Mouse (Mus musculus): ENCODE measurements at regions not wholly inside any gene's neighbourhood (a gene's known extent, or its start where the extent isn't known, plus 50 kb on each side); places are given as distances from the start of the nearest gene placed in this dataset.

DNA sequence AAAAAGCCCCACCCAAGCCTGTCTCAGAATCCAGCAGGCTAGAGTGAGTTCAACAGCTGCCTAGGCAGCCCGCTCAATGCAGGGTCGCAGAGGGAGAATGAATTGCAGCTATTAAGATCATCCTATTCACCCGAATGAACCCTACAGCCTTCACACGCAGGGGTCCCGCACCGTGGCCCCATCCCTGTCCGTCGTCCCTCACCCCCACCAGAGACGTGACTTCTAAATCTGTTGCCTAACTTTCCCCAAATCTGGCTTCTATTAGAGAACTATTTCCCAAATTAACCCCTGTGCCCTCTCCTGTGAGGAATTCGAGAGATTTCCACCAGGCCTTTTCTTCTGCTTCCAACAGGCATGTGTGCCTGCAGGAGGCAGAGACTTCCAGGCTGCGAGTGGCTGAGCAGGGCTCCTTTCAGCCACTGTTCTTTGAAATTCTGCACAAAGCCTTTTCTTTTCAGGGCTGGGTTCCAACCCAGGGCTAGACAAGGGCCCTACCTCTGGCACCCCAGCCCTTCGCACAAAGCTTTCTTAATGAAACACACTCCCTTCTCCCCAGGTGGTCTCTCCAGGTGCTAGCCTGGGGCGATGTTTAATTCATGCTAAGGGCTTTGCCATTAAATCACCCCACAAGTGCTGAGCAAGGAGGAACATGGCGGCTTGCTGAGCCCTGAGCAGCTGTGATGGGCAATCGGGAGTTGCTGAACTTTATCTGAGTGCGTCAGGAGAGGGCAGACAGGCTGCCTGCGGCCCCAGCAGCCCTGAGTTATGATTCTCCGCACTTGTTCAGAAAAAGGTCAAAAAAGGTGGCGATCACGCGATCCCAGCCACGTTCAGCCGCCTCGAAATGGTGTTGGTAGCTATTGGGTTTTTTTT is 134.7 kb upstream of the Rybp start:
- TF ChIP-seq CTCF (IDR thresholded peaks at IDR 0.05; ENCODE audit: borderline replicate concordance, extremely low read depth, insufficient read depth, insufficient read length) (no peak), POLR2A (IDR thresholded peaks at IDR 0.05; ENCODE audit: borderline replicate concordance, extremely low read depth, insufficient read depth, insufficient read length, poor library complexity, severe bottlenecking) (no peak)

All from brain, embryonic 14.5 days (tissue).